Mouse (Mus musculus) embryo, embryonic 11.5 days (tissue): ENCODE measurements around the gene Frmd4a.
"Not testable (repeated sequence)": the region's sequence is repeated elsewhere in the genome, so short reads cannot be mapped to it uniquely, and the experiment has no call there.

Experiments
- DNase-seq: peaks from one replicate; pipeline ENCODE4 v3.0.0-alpha.2; 2012; ENCODE audit warnings: low read depth, low spot score

The Frmd4a gene

DNA sequence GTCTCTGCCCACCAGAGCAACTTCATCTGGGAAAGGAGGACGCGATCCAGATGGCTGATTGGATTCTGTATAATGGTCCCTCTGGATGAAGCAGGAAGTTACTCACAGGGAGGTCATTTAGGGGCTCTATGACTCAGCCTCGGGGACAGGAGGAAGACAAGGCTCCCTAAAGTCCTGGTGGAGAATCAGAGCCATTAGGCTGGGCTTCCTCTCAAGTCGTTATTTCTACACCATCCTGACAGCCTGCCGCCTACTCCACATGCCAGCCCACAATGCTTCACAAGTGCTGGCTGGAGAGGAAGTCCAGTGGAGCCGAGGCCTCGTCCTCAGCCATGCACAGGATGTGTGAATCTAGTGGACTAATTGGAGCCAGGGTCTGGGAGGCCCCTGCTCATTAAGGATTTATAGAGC is 537.7 kb downstream of the Frmd4a start:
- DNase-seq: no peak

GRCm38 (mm10) chr2:4556188-4556587 is 538.7 kb downstream of the Frmd4a start:
- no peak for DNase-seq

- DNase-seq: no peak
Measured at GRCm38 (mm10) chr2:4557028-4557427, 539.5 kb downstream of the Frmd4a start.

DNA sequence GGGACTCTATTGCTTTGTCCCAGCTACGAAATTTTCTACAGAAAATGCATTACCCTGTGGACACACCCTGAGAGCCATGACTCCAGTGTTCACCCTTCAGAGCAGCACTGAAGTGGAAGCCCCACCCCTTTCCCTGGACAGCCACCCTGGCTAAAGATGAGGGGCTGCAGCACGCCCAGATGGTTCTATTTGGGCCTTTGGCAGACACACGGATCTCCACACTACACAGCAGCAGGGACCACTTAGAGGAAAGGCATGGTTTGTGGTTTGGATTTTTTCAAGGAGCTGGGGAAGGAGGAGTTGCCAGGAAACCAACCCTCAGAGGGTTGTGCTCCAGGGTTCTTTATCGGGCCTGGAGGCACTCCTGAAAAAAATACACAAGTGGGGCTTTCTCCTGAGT is 539.9 kb downstream of the Frmd4a start:
- DNase-seq: no peak

- no peak for DNase-seq
Measured at GRCm38 (mm10) chr2:4558651-4559203, 541.2 kb downstream of the Frmd4a start.

DNA sequence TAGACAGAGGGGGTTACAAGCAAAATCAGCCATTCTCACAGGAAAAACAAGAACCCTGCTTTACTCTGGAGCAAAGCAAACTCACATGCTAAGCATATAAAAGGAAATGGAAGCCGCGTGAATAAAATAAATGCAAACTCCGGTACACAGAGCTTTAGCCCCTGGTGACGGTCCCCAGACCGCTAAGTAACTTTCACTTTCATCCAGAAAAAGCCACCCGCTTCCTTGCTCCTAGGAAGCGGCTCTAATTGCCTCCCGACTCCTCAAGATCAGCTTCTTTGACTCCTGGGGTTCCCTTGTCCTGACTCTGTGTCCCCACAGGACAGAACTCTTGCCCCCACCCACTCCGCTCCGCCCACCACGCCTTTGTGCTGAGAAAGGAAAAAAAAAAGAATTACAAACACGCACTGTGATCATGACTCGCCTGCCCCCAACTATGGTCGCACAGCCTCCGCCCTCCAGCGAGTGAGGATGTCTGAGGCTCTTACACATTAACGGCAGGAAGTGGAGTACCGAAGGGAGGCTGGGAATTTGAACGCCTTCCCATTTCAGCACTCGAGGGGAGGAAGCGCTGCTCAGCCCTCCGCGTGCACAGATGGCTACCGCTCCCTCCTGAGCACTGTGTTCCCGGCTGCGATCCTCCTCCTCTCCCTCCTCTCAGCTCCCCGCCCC is 541.8 kb downstream of the Frmd4a start:
- peak; percentile 63 for DNase-seq

DNA sequence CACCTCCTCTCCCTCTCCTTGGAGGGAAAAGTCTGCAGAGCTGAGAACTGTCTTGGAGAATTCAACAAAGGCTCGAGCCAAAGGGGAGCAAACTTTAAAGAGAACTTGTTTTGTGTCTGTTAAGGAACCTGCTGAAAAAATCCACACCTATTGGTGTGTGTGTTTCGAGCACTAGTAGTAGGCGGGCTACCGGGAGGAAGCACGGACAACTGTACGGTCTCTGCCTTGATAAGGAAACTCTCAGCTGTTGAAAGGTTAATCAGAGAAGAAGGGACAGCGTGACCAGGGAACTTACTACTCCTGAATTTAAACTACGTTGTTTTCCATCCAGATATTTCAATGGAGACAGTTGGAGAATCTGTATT is 542.3 kb downstream of the Frmd4a start:
- no peak for DNase-seq

- DNase-seq: not testable (repeated sequence)
Measured at GRCm38 (mm10) chr2:4560516-4560915, 543.0 kb downstream of the Frmd4a start.

DNA sequence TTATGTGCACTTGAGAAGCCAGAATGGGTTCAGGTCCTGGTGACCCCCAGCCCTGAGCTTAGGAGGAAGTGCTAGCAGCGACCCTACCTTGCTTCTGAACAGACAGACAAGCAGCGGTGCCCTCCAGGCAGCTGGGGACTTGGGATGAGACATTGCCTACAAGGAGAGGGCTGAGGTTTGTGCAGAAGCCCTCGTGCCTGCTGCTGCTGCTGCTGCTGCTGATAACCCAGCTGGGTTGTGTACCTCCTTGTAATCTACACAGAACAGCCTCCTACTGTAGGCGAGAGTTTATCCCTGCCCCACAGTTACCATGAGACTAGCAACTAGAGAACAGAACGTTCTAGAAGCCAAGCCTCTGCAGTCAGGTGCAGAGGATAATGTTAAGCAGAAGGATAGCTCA is 543.7 kb downstream of the Frmd4a start:
- DNase-seq: no peak

- no peak for DNase-seq
Measured at GRCm38 (mm10) chr2:4562373-4562772, 544.9 kb downstream of the Frmd4a start.

DNA sequence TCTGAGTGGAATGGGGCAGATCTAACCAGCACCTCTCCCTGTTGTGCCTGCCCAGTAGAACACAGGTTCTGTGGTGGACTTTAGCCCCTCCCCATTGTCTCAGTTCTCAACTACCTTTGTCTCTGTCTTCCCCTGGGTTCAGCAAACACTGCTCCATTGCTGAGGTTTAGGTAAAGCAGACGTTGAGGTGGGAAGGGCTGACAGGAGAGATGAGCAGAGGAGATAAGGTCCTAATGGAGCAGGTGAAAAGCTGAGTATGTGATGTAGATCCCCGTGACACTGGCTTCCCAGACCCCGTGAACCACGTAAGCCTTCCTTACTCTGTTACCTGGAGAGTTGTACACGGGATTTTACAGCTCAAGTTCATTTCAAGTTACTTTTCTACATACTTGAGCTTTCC is 545.3 kb downstream of the Frmd4a start:
- no peak for DNase-seq

DNA sequence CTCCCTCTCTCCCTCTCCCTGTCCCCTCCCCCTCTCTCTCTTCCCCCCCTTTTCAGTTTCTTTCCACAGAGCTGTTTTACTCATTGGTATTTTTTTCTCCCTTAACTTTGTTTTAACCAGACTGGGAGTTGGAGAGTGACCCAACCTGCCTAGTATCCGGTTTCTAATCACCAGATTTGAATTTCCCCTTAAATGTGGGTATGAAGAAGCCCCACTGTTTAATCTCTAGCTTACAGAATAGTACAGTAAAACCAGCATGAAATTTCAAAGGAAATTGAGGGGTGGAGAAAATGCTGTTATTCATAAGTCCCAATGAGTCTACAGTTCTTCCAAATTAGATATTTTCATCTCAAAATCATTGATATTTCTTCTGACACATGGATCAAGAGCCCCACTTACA is 545.8 kb downstream of the Frmd4a start:
- no peak for DNase-seq

GRCm38 (mm10) chr2:4566260-4566955 is 548.9 kb downstream of the Frmd4a start:
- DNase-seq: no peak

- no peak for DNase-seq
Measured at GRCm38 (mm10) chr2:4566956-4567680, 549.6 kb downstream of the Frmd4a start.

DNA sequence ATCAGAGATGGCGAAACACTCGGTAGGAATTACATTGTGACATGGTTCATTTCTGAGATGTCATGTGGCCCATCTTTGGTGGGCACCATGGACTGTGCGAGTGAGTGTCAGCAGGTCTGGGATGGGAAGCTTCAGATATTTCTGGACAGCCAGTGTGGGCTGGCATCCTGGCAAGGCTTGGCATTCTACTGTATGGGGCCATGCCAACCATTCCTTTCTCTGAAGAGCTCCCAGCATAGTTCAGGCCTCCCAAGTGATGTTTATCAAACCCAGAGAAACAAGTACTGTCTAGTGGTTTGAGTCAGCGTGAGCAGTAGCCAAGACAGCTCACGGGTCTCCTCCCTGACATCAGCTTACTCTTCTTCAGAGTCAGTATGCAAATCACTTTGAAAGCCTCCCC is 551.5 kb downstream of the Frmd4a start:
- no peak for DNase-seq

DNA sequence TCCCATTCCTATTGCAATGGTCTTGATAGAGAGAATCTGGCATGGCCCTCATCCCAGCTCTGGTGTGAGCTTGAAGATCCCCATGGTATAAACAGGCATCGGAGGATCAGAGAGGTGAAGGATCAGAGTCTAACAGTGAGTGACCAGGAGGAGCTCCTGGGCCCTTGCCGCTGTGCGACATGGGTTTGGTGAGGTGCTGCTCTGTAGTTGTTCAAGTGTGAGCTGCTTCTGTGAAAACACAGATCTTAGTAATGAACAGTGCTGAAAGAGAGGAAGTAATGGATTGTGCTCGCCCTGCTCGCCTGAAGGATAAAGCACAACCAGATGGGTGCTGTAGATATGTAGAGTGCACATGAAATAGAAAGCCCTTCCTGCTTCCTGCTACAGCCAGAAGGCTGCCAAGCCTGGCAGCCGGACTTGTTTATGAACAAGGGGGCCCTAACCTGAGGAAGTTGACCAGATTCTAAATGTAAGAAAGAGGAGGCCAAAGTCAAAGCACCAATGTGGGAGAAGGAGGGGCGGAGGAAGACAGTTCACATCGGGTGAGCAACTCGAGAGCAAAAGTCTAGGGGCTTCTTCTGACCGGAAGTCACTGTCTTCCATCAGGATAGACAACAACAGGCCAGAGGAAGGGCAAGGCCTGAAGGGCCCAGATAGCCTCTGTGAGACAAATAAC is 552.8 kb downstream of the Frmd4a start:
- DNase-seq: no peak

GRCm38 (mm10) chr2:4572498-4573263 is 555.2 kb downstream of the Frmd4a start:
- no peak for DNase-seq

DNA sequence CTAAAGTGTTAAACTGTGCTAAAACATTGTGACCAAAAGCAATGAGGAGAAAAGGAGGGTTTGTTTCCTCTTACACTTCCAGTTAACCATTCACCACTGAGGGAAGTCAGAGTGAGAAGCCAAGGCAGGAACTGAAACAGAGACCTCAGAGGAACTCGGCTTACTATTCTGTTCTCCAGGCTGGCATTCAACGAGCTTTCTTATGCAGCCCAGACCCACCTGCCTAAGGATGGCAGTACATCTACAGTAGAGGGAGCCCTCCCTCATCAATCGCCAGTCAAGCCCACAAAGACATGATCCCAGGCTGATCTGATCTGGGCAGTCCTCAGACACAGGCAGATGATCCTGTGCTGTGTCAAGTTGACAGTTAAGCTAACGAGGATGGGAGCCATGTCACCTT is 555.9 kb downstream of the Frmd4a start:
- DNase-seq: no peak

GRCm38 (mm10) chr2:4574251-4574650 is 556.7 kb downstream of the Frmd4a start:
- DNase-seq: no peak

DNA sequence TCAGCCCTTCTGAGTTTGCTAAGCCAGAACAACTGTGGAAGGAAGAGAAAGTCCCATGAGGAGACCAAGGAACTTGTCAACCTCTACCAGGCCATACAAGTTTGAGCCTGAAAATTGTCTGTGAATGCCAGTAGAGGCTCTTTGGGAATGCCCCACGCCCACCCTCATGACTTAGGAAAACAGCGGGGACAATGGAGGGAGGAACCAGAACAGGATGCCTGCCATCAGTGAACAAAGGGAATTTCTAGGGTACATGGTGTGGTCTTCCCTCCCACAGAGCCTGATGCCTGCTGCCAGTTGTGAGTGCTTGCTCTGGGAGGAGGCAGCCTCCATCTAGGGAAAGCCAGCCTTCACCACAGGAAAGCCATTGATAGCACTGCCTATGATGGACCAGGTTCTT is 557.6 kb downstream of the Frmd4a start:
- no peak for DNase-seq

GRCm38 (mm10) chr2:4575975-4576374 is 558.5 kb downstream of the Frmd4a start:
- no peak for DNase-seq
